Mouse (Mus musculus): ENCODE measurements around the gene Syt7. TPM values are rescaled to one million over a fixed set of nuclear protein-coding genes. Genes with fewer than 3 reads are reported as not detected.
A peak's percentile ranks its signal among the peaks of the same experiment; 100 is the strongest.

Syt7 gene
- polyA plus RNA-seq, 1 experiment: 4.1 TPM

DNA sequence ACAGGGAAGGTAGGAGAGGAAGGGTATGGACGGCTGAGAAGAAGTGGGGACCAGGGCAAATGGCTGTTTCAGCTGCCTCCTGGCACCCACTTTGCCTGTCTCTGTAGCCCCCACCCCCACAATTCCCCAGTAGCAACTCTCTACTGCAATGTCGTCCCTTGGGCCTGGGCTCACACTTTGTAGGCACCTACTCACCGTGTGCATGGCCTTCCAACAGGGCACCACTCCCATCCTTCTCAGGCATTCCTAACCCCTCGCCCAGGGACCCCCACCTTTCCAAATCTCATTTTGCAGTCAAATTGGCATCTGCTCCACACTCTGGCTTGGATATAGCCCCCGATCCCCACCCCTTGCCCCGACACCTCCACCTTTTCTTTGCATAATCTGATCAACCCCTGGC is 60.3 kb downstream of the Syt7 start:
- H3K27ac ChIP-seq (ENCODE audit: insufficient read depth, low read length): no peak overlapping the region
- TF ChIP-seq CTCF (IDR thresholded peaks at IDR 0.05; ENCODE audit: low read depth, low read length): no peak
- no peak for TF ChIP-seq EP300 (IDR thresholded peaks at IDR 0.05; ENCODE audit: insufficient read depth, low read depth, low read length)
- no peak for TF ChIP-seq POLR2A (IDR thresholded peaks at IDR 0.05; ENCODE audit: insufficient read depth, low read length)
- H3K36me3 ChIP-seq (ENCODE audit: control insufficient read depth, insufficient read depth, low read length, poor library complexity, severe bottlenecking): no peaks in the 10 kb centered on the region
- H3K9me3 ChIP-seq (replicated peaks; ENCODE audit: control insufficient read depth, insufficient read depth, low read length, poor library complexity, severe bottlenecking): no peaks in the 10 kb centered on the region
- H3K9ac ChIP-seq (ENCODE audit: low read depth, poor library complexity, severe bottlenecking): no peak overlapping the region
- H3K4me1 ChIP-seq (ENCODE audit: control insufficient read depth, insufficient read depth, low read length): no peaks in the 10 kb centered on the region
- no peak overlapping the region for H3K4me3 ChIP-seq (ENCODE audit: low read depth, low read length)
- no peaks in the 10 kb centered on the region for H3K27me3 ChIP-seq (ENCODE audit: control insufficient read depth, insufficient read depth, low read length, poor library complexity, severe bottlenecking)

DNA sequence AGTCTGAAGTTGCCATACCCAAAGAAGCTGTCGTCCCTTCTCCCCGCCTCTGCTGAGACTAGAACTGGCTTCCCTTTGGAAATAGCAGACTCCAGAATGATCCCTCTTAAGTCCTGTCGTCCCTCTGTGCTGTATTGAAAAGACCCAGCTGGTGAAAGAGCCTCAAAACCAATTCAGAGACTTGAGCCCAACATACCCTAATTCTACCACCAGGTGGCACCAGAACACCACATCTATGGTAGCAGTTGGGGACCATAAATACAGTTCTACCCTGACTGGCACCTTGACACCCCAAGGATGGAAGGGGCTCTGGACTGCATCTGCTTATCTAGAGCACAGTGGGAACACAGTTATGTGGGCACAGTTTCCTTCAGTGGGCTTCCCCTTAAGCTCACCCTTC is 60.8 kb downstream of the Syt7 start:
- Histone ChIP-seq H3K27ac (ENCODE audit: insufficient read depth, low read length) (no peak overlapping the region), H3K4me1 (ENCODE audit: control insufficient read depth, insufficient read depth, low read length) (no peaks in the 10 kb centered on the region), H3K9me3 (replicated peaks; ENCODE audit: control insufficient read depth, insufficient read depth, low read length, poor library complexity, severe bottlenecking) (no peaks in the 10 kb centered on the region), H3K9ac (ENCODE audit: low read depth, poor library complexity, severe bottlenecking) (no peak overlapping the region), H3K27me3 (ENCODE audit: control insufficient read depth, insufficient read depth, low read length, poor library complexity, severe bottlenecking) (no peaks in the 10 kb centered on the region), H3K4me3 (ENCODE audit: low read depth, low read length) (no peak overlapping the region), H3K36me3 (ENCODE audit: control insufficient read depth, insufficient read depth, low read length, poor library complexity, severe bottlenecking) (no peaks in the 10 kb centered on the region)
- TF ChIP-seq POLR2A (IDR thresholded peaks at IDR 0.05; ENCODE audit: insufficient read depth, low read length) (no peak), CTCF (IDR thresholded peaks at IDR 0.05; ENCODE audit: low read depth, low read length) (peak; percentile 22), EP300 (IDR thresholded peaks at IDR 0.05; ENCODE audit: insufficient read depth, low read depth, low read length) (no peak)

DNA sequence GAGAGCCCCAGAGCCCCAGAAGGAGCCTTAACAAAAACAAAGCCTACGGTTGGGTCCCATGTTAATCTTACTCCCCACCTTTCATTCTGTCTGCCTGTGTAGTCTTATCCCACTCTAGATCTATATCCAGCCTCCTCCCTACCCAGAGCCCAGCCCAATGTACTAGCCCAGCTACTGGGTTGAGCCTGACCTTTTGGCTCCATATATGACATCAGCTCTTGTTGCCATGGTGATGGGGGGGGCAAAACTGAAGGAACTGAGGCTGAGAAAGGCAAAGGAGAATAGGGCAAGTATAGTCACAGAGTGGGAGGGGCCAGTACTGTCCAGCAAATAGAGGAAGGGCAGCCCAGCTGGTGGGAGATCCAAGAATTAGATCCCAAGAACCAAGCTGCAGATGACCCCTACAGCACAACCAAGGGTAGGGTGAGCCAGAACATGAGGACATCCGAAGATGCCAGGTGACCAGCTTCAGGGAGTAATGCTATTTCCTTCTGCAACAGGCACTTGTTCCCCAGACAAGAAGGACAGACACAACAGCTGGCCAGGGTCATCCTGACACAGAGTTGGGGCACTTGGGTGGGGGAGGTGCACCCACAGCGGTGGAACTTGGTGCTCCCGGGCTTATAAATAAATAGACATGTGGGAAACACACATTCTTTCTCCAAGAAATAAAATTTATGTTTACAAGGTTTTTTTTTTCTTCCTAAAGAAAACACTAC is 66.0 kb downstream of the Syt7 start:
- Histone ChIP-seq H3K9ac (ENCODE audit: low read depth, poor library complexity, severe bottlenecking) (no peak overlapping the region), H3K4me3 (ENCODE audit: low read depth, low read length) (no peak overlapping the region), H3K27me3 (ENCODE audit: control insufficient read depth, insufficient read depth, low read length, poor library complexity, severe bottlenecking) (peaks cover 6% of the 10 kb centered on the region), H3K4me1 (ENCODE audit: control insufficient read depth, insufficient read depth, low read length) (no peaks in the 10 kb centered on the region), H3K27ac (ENCODE audit: insufficient read depth, low read length) (no peak overlapping the region), H3K36me3 (ENCODE audit: control insufficient read depth, insufficient read depth, low read length, poor library complexity, severe bottlenecking) (no peaks in the 10 kb centered on the region), H3K9me3 (replicated peaks; ENCODE audit: control insufficient read depth, insufficient read depth, low read length, poor library complexity, severe bottlenecking) (no peaks in the 10 kb centered on the region)
- no peak for TF ChIP-seq CTCF (IDR thresholded peaks at IDR 0.05; ENCODE audit: low read depth, low read length)
- TF ChIP-seq EP300 (IDR thresholded peaks at IDR 0.05; ENCODE audit: insufficient read depth, low read depth, low read length): no peak
- TF ChIP-seq POLR2A (IDR thresholded peaks at IDR 0.05; ENCODE audit: insufficient read depth, low read length): no peak

DNA sequence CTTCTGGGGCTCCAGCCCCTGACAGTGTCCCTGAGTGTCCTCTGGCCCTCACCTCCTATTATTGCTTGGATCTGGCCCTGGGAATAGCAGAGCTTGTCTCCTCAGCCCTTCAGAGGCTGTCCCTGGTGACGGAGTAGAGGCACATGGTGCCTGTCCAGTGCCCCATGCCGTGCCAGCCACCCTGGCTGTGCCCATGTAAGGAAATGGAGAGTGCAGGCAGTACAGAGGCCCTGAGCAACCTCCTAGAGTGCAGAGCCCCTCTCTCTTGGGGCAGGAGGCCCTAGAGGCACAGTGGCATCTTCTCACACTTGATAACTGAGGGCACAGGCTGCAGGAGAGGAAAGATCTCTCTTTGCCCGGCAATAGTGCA is 66.5 kb downstream of the Syt7 start:
- no peaks in the 10 kb centered on the region for H3K9me3 ChIP-seq (replicated peaks; ENCODE audit: control insufficient read depth, insufficient read depth, low read length, poor library complexity, severe bottlenecking)
- TF ChIP-seq EP300 (IDR thresholded peaks at IDR 0.05; ENCODE audit: insufficient read depth, low read depth, low read length) (no peak), POLR2A (IDR thresholded peaks at IDR 0.05; ENCODE audit: insufficient read depth, low read length) (no peak), CTCF (IDR thresholded peaks at IDR 0.05; ENCODE audit: low read depth, low read length) (no peak)
- no peaks in the 10 kb centered on the region for H3K4me1 ChIP-seq (ENCODE audit: control insufficient read depth, insufficient read depth, low read length)
- H3K36me3 ChIP-seq (ENCODE audit: control insufficient read depth, insufficient read depth, low read length, poor library complexity, severe bottlenecking): no peaks in the 10 kb centered on the region
- H3K4me3 ChIP-seq (ENCODE audit: low read depth, low read length): no peak overlapping the region
- H3K27ac ChIP-seq (ENCODE audit: insufficient read depth, low read length): no peak overlapping the region
- H3K27me3 ChIP-seq (ENCODE audit: control insufficient read depth, insufficient read depth, low read length, poor library complexity, severe bottlenecking): peaks cover 6% of the 10 kb centered on the region
- H3K9ac ChIP-seq (ENCODE audit: low read depth, poor library complexity, severe bottlenecking): no peak overlapping the region

DNA sequence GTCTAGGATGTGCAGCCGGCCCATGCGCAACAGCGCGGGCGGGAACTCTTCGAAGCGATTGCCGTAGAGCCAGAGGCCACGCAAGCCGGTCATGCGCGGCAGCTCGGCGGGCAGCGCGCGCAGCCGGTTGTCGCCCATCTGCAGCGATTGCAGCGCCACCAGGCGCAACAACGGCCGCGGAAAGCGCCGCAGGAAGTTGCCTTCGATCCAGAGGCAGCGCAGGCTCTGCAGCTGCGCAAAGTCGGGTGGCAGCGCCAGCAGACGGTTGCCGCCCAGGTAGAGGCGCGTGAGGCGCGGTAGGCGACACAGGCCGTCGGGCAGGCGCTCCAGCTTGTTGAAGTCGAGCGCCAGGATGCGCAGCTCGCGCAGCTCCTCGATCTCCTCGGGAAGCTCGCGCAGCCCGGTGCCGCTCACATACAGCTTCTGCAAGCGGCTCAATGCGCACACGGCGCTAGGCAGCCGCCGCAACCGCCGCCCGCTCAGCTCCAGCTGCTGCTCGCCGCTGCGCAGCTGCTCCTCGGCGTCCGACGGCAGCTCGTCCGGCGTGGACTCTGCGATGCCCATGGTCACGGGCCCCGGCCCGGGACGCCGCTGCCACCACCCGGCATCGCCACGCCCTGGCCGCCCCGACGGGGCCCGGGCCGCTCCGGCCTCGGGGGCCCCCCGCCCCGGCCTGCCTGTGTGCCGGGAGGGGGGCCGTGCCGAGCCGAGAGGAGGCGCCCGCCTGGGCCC is 68.0 kb downstream of the Syt7 start, which contains the start of gene Lrrc10b:
TSS of gene Lrrc10b (minus strand) at position 722 of the 732 bp plus-strand sequence.
- no peaks in the 10 kb centered on the region for H3K4me1 ChIP-seq (ENCODE audit: control insufficient read depth, insufficient read depth, low read length)
- H3K9me3 ChIP-seq (replicated peaks; ENCODE audit: control insufficient read depth, insufficient read depth, low read length, poor library complexity, severe bottlenecking): no peaks in the 10 kb centered on the region
- H3K9ac ChIP-seq (ENCODE audit: low read depth, poor library complexity, severe bottlenecking): peak within 1 kb of the TSS; percentile 54
- H3K27me3 ChIP-seq (ENCODE audit: control insufficient read depth, insufficient read depth, low read length, poor library complexity, severe bottlenecking): peaks cover 6% of the 10 kb centered on the region
- H3K4me3 ChIP-seq (ENCODE audit: low read depth, low read length): peak within 1 kb of the TSS; percentile 52
- no peaks in the 10 kb centered on the region for H3K36me3 ChIP-seq (ENCODE audit: control insufficient read depth, insufficient read depth, low read length, poor library complexity, severe bottlenecking)
- no peak within 1 kb of the TSS for H3K27ac ChIP-seq (ENCODE audit: insufficient read depth, low read length)
- peak; percentile 6 for TF ChIP-seq CTCF (IDR thresholded peaks at IDR 0.05; ENCODE audit: low read depth, low read length)
- TF ChIP-seq EP300 (IDR thresholded peaks at IDR 0.05; ENCODE audit: insufficient read depth, low read depth, low read length): no peak
- TF ChIP-seq POLR2A (IDR thresholded peaks at IDR 0.05; ENCODE audit: insufficient read depth, low read length): no peak

DNA sequence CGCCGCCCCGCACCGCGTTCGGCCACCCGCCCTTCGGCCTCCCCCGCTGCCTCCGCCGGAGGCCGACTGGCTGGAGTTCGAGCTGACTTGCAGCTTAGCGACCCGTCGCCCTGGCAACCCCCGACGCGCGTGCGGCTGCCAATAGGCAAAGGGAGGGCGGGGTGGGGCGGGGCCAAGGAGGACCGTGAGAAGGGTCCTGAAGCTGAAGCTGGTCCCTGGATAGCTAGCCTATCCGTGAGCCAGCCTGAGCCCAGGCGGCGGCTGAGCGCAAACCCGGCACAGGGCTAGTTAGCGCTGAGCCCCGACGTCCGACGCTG is 68.6 kb downstream of the Syt7 start:
- no peak overlapping the region for H3K27ac ChIP-seq (ENCODE audit: insufficient read depth, low read length)
- H3K4me1 ChIP-seq (ENCODE audit: control insufficient read depth, insufficient read depth, low read length): no peaks in the 10 kb centered on the region

More for the DNA sequence above, 68.6 kb downstream of the Syt7 start:
- Histone ChIP-seq H3K9ac (ENCODE audit: low read depth, poor library complexity, severe bottlenecking) (peak overlapping the region; percentile 54), H3K27me3 (ENCODE audit: control insufficient read depth, insufficient read depth, low read length, poor library complexity, severe bottlenecking) (peaks cover 6% of the 10 kb centered on the region), H3K9me3 (replicated peaks; ENCODE audit: control insufficient read depth, insufficient read depth, low read length, poor library complexity, severe bottlenecking) (no peaks in the 10 kb centered on the region), H3K36me3 (ENCODE audit: control insufficient read depth, insufficient read depth, low read length, poor library complexity, severe bottlenecking) (no peaks in the 10 kb centered on the region), H3K4me3 (ENCODE audit: low read depth, low read length) (peak overlapping the region; percentile 38)
- TF ChIP-seq POLR2A (IDR thresholded peaks at IDR 0.05; ENCODE audit: insufficient read depth, low read length): peak; percentile 53
- TF ChIP-seq CTCF (IDR thresholded peaks at IDR 0.05; ENCODE audit: low read depth, low read length): no peak
- TF ChIP-seq EP300 (IDR thresholded peaks at IDR 0.05; ENCODE audit: insufficient read depth, low read depth, low read length): no peak
